Mouse (Mus musculus) ES-Bruce4 (cell line): ENCODE data around the gene Sorl1.

Experiments
- CTCF ChIP-seq: IDR thresholded peaks from one replicate; pipeline ENCODE4 v1.8.1; 2011; ENCODE audit warnings: low read depth, low read length
- EP300 ChIP-seq: IDR thresholded peaks from 2 replicates; pipeline ENCODE4 v1.6.1; 2011; ENCODE audit warnings: low read depth, low read length; ENCODE audit not compliant: insufficient read depth

GRCm38 (mm10) chr9:41953486-41953885, 170.6 kb downstream of the Sorl1 start:
- TF ChIP-seq CTCF: peak; percentile 23
- TF ChIP-seq EP300: no peak
